Mouse (Mus musculus) macrophage (primary cell): ENCODE data around the gene Sfxn5. TPM values are rescaled to one million over a fixed set of nuclear protein-coding genes. Genes with fewer than 3 reads are reported as not detected.

ENCODE experiments used
- H3K27ac ChIP-seq: fragments of 350-480 bp; formaldehyde crosslinking; 2 replicates; pipeline ENCODE4 v1.9.0; 2021
- H3K36me3 ChIP-seq: fragments of 350-480 bp; formaldehyde crosslinking; 2 replicates; pipeline ENCODE4 v1.9.0; 2021; ENCODE audit errors: inconsistent target
- H3K4me3 ChIP-seq: fragments of 350-480 bp; formaldehyde crosslinking; 2 replicates; pipeline ENCODE4 v1.9.0; 2021; ENCODE audit errors: inconsistent target
- H3K79me2 ChIP-seq: fragments of 350-480 bp; formaldehyde crosslinking; 2 replicates; pipeline ENCODE4 v1.9.0; 2021; ENCODE audit errors: inconsistent target
- WGBS: methylation state at CpG from one replicate; pipeline ENCODE4 v1.1.7; 2026; ENCODE audit warnings: inconsistent platforms; ENCODE audit not compliant: missing documents; 5-methylcytosine and 5-hydroxymethylcytosine counted together
- polyA plus RNA-seq: library from polyadenylated mRNA; stranded (reverse); fragments of 250-400 nt; gene quantifications from 3 replicates; pipeline ENCODE4 v1.2.4, GENCODE M21; 2018; ENCODE audit warnings: inconsistent platforms

Gene Sfxn5
- polyA plus RNA-seq, 1 experiment from 2014 or later: 3.8 TPM

DNA sequence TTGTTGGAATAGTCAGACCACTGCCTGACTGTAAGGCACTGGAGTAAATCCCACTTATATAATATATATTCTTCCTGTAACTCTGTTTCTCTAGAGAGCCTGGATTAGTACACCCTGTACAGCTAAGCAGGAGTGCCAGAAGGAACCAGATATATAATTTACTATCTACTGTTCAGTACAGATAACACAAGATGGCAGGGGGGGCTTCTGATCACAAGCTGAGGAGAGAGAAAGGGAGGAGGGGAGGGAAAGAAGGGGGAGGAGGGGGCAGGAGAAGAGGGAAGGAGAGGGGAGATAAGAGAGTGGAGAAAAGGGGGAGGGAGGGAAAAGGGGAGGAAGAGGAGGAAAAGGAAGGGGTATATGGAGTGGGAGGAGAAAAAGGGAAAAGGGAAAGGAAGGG is 27.4 kb downstream of the Sfxn5 start:
- Histone ChIP-seq H3K79me2 (no peaks in the 10 kb centered on the region), H3K36me3 (no peaks in the 10 kb centered on the region), H3K27ac (no peak overlapping the region), H3K4me3 (no peak overlapping the region)

DNA sequence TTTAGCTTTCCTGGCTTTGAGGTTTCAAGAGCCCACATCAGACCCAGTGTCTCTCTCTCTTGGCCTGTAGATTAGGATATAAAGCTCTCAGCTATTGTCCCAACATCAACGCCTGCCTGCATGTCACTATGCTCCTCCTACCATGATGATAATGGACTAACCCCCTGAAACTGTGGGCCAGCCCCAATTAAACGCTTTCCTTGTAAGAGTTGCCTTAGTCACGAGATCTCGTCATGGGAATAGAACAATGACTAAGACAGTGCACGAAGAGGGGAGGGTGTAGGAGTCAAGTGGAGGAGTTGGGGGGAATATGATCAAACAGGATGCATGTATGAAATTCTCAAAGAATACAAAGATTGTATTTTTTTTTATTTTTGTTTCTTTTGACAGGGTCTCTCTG is 28.3 kb downstream of the Sfxn5 start:
- no peaks in the 10 kb centered on the region for H3K79me2 ChIP-seq
- no peaks in the 10 kb centered on the region for H3K36me3 ChIP-seq
- WGBS: 86% methylated on average over 5 of the region's 5 CpGs
- no peak overlapping the region for H3K27ac ChIP-seq
- H3K4me3 ChIP-seq: no peak overlapping the region

DNA sequence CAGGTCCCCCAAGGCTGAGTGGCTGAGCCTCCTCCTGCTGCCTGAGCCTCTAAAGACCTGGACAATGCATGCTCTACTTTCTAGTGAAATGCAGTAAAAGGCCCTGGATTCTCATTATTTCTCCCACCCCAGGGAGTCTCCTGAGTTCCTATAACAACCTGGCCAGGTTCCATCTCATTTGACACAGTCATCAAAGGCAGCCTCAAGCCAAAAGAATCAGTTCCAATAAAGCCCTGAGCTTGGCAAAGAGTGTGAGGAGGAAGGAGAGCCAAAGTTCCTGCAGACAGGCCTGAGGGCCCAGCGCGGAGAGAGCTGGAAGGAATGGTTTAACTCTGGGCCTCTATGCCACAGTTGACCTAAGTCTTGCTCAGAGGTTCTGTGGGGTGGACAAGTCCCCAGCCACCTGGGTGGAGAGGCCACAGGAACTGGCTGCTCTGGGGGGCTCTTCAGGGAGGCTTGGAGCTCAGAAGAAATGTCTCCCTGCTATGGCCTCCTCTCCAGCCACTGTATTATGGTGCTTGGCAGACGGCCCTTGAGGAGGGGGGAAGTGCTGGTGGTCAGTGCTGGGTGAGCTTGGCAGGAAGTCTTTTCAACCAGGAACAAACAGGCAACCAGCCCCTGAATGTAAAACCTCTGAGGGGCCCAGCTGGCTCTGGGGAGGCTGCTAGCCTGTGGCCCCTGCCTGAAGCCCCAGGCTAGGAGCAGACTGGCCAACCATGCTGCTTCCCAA is 30.7 kb downstream of the Sfxn5 start:
- H3K27ac ChIP-seq: no peak overlapping the region
- no peak overlapping the region for H3K4me3 ChIP-seq
- 58% methylated on average over 3 of the region's 3 CpGs for WGBS
- H3K79me2 ChIP-seq: no peaks in the 10 kb centered on the region
- H3K36me3 ChIP-seq: no peaks in the 10 kb centered on the region

DNA sequence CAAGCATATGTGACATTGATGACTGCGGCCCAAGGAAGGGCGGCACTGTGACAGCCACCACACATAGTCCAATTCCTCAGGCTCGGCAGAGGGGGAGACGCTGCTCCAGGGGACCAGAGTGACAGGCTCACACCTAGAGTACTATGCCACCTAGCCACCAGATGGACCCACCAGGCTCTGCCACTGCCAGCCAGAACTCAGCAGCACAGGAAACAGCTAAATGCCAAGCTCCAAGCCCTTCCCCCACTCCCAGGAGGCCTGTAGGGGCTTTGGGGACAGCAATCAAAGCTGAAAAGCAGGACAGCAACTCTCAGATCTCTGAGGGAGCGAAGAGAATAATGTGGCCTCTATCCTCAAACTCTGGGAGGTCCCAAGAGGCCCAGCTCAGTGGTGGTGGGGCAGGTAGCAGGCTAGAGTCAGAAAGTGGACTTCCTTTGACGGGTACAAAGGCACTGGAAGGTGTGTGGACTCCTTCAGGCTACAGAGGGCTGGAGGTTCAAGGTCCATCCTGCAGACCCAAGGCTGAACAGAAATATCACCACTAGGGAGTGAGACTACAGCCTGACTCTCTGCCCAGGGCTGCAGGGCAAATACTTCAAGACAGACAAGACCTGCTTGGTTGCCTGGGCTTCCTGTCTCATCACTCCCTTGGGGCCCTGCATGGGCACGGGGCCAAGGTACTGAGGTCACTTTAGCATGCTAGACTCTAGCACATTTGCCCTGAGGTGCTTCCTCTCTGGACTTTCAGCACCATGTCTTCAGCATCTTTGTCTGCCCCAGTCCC is 37.6 kb downstream of the Sfxn5 start:
- Histone ChIP-seq H3K36me3 (no peaks in the 10 kb centered on the region), H3K27ac (no peak overlapping the region), H3K79me2 (no peaks in the 10 kb centered on the region), H3K4me3 (no peak overlapping the region)
- 72% methylated on average over 6 of the region's 7 CpGs for WGBS

DNA sequence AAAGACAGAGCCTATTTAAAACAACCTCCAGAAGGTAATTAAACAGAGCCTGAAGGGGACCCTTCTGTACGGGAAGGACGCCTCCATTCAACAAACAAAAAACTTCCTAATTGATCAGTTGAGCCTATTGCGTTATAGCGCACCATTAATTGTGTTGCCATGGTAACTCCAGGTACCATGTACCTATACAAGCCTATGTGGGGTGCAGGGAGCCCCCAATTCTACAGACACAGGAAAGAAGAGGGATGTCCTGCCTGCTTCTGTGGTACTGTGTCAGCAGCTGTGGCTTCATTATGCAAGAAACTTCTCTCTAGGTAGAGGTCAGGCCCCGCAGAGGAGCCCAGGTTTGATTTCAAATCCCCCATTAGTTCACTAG is 39.2 kb downstream of the Sfxn5 start:
- Histone ChIP-seq H3K79me2 (no peaks in the 10 kb centered on the region), H3K36me3 (no peaks in the 10 kb centered on the region), H3K4me3 (no peak overlapping the region), H3K27ac (no peak overlapping the region)
- 89% methylated on average over 5 of the region's 5 CpGs for WGBS

DNA sequence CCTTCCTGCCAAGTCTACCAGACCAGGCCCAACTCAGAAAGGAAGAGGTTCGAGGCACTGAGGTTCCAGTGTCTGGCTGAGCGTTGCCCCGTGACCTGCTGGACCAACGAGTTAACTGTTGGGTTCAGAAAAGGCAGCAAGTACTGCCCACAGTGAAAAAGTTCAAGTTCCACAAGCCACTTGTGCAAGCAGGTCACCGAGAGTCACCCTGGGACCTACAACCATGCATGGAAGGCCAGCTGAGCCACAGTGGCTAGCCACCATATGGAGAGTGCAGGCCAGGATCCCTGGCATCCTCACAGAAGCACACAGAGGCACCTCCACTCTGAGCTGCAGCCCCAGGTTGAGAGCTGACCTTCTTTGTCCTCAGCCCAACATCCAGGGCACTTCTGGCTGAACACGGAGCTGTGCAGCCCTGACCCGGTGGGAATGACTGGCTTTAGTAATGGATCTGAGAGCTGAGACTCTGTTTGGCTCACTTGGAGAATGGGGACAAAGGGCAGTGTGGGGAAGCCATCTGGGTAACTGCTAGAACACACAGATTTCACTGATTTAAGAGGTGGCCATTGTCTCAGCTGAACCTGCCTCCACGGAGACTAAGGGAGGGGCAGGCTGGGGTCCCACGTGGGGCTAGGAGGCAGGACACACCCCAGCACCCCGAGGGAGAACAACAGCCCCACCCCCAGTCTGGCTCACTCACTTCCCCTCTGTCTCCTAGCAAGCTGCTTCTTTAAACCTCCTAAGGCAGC is 39.8 kb downstream of the Sfxn5 start:
- H3K36me3 ChIP-seq: no peaks in the 10 kb centered on the region
- H3K27ac ChIP-seq: no peak overlapping the region
- H3K79me2 ChIP-seq: no peaks in the 10 kb centered on the region
- H3K4me3 ChIP-seq: no peak overlapping the region
- 54% methylated on average over 10 of the region's 10 CpGs for WGBS

DNA sequence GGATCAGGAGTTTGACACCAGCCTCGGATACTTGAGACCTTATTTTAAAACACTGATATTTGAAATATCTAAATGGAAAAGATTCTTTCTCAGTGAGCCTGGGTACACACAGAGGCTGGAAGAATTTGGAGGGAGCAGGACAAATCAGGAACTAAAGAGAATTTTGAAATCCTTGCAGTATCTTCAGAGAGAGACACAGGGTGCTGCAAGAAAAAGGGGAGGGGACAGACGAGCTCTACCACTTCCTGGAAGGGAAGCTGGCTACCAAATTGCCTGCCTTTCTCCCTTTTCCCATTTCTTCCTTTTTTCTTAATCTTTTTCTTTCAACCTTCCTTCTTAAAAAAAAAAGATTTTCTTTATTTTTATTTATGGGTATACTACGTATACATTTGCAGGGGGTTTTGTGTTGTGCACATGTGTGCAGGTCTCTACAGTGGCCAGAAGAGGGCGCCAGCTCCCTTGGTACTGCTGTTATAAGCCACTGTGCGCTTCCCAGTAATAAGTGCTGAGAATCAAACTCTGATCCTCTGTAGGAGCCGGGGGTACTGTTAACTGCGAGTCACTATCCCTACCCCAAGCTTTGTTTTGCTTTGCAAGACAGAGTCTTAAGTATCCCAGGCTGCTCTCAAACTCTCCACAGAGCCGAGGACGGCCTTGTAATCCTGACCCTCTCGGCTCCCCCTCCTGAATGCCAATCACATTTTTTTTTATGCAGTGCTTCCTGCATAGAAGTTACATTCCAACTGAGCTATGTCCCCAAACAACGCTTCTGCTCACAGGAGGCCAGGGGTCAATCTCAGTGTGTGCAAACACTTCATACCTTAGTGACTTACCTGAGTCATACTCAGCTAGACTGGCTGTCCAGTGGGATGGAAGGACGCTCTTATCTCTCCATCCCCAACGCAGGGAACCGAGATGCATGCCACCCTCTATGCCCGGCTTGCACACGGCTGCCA is 42.1 kb downstream of the Sfxn5 start:
- Histone ChIP-seq H3K79me2 (no peaks in the 10 kb centered on the region), H3K36me3 (no peaks in the 10 kb centered on the region), H3K4me3 (no peak overlapping the region), H3K27ac (no peak overlapping the region)
- WGBS: 95% methylated on average over 14 of the region's 16 CpGs

DNA sequence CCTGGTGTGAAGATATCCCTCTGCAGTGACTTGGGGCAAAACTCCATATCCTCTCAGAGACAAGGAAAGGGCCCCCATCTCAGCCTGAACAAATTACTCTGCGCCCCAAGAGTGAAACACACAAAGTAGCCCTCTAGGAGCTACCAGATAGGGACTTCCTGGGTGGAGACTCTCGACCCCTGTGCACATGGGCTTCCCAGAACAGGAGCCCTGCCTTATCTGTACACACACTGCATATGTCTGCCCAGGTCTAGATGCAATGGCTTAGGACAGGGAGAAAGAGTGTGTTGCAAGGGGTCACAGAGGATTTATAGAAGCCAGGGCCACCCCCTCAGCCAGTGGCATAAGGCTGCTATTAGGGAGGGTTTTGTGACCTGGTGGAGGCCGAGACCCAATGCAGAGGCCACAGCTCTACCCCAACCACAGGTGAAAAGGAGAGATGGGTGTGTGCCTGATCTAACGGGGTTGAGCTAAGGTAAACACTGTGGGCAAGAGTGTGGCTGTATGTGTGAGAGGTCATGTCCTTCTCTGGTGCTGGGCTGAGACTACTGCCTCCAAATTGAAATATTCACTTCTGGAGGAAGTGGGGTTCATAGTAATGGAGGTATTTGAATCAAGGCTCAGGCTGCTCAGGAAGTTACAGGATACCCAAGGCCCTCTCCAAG is 44.9 kb downstream of the Sfxn5 start:
- no peaks in the 10 kb centered on the region for H3K79me2 ChIP-seq
- no peaks in the 10 kb centered on the region for H3K36me3 ChIP-seq
- 84% methylated on average over 4 of the region's 4 CpGs for WGBS
- no peak overlapping the region for H3K4me3 ChIP-seq
- H3K27ac ChIP-seq: no peak overlapping the region

DNA sequence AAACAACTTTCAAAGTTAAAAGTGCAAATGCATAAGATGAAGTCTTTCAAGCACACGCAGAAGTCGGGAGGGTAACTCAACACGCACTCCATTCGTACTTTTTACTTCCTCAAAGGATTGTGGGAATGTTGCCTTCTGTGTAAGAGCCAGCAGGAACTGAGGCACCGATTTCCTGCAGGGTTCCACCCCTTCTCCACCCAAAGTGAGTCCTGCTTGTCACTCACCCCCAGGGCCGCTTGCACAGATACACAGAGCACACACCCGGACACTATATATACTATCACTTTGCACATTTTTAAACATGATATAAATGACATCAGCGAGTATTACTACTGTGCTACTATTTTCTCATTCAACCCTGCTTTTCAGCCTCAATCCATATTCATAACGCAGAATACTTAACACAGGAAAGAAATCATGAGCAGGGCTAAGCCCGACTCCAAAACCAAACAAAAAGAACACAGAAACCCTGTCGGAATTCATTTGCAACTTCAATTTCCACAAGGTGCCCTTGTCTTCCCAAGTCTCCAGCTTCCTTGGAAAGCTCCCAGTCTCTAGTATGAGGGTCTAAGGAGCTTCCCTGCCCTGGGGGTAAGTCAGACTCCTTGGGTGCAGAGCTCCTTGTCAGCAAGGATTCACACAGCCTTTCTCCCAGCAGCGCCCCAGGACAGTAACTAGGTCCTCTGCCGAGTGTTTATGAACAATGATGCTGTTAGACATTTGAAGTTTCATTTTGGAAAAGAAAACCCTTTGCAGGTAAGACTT is 46.8 kb downstream of the Sfxn5 start:
- Histone ChIP-seq H3K36me3 (no peaks in the 10 kb centered on the region), H3K79me2 (no peaks in the 10 kb centered on the region), H3K27ac (no peak overlapping the region), H3K4me3 (no peak overlapping the region)
- 93% methylated on average over 13 of the region's 13 CpGs for WGBS

DNA sequence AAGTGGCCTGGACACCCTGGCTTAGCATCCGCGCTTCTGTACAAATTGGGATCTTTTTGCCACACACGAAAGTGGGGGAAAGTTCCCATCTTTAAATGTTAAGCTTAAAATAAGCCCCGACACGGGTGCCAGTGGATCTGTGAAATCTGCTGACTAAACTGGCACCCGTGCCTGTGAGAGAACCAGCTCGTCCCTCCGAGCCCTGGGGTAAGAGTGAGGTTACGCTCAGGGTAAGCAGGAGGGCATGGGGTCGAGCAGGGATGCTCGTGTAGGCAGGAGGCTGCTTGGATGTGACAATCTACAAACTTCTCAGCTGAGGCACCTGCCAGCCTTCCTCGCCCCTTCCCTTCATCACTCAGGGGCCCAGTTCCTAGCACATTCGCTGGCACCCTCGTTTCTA is 52.4 kb downstream of the Sfxn5 start:
- Histone ChIP-seq H3K36me3 (no peaks in the 10 kb centered on the region), H3K4me3 (no peak overlapping the region), H3K27ac (no peak overlapping the region), H3K79me2 (no peaks in the 10 kb centered on the region)
- WGBS: 91% methylated on average over 14 of the region's 14 CpGs

DNA sequence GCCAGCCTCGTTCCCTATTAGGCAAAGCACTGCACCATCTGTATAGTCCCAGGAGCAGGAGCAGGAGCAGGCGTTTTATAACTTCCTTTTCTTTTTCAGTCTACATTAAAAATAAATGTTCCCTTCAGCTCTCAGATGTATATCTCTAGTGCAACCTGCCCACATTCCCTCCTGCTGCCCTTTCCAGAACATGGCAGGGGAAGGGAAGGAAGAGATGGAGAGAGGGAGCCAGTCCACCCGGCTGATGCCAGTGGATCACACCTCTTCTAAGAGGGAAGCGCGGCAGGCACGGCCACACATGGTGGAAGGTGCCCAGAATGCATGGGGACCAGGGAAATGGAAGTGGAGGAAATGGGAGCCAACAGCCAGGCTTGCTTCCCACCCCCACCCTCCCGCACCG is 56.7 kb downstream of the Sfxn5 start:
- 81% methylated on average over 7 of the region's 8 CpGs for WGBS
- no peak overlapping the region for H3K27ac ChIP-seq
- no peak overlapping the region for H3K4me3 ChIP-seq

DNA sequence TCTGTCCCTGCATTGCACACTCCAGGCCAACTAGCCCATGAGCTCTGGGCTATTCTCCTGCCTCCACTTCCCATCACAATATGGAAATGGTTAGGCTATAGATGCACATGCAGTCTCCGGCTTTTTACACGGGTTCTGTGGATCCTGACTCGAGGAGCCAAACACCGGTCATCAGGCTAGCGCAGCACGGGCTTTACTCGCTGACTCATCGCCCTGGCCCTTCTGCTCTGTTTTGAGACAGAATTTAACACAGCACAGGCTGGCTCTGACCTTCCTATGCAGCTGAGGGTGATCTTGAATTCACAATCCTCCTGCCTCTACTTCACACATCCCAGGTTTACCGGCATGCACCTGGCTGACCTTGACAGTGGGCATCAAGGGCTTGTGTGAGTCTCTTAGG is 60.8 kb downstream of the Sfxn5 start:
- Histone ChIP-seq H3K27ac (no peak overlapping the region), H3K36me3 (no peaks in the 10 kb centered on the region), H3K79me2 (no peaks in the 10 kb centered on the region), H3K4me3 (no peak overlapping the region)
- WGBS: 86% methylated on average over 9 of the region's 9 CpGs

More for the DNA sequence above, 56.7 kb downstream of the Sfxn5 start:
- Histone ChIP-seq H3K79me2 (no peaks in the 10 kb centered on the region), H3K36me3 (no peaks in the 10 kb centered on the region)

DNA sequence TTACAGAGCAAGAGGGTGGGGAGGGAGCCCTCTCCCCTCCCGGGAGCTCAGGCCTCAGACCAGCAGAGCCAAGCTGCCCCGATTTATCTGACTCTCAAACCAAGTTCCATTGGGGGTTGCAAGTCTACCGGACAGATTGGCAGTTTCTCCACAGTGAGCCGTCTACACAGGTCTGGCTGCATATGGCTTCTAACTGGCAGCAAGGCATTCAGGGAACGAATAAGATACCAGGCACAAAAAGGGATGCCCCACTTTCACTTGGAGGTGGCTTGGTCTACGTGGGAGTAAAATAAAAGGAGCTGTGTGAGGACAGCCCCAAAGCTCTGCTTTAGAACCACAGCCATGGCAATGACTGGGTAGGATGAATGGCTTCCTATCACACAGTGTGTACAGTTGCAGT is 67.2 kb downstream of the Sfxn5 start:
- WGBS: 86% methylated on average over 6 of the region's 6 CpGs

More for the DNA sequence above, 67.2 kb downstream of the Sfxn5 start:
- H3K4me3 ChIP-seq: no peak overlapping the region
- H3K36me3 ChIP-seq: no peaks in the 10 kb centered on the region
- H3K27ac ChIP-seq: no peak overlapping the region
- no peaks in the 10 kb centered on the region for H3K79me2 ChIP-seq
